Mouse (Mus musculus) left cerebral cortex, postnatal 14 days (tissue): Measurements from ENCODE around the gene Ankrd36. TPM values are rescaled to one million over a fixed set of nuclear protein-coding genes. Genes with fewer than 3 reads are reported as not detected.
"Not testable (repeated sequence)": the region's sequence is repeated elsewhere in the genome, so short reads cannot be mapped to it uniquely, and the experiment has no call there.

Experiments used
- DNase-seq, 2 experiments: peaks; one replicate each; pipeline ENCODE4 v3.0.0; 2021 to 2022; ENCODE audit warnings: low spot score in 2 of 2, mixed read lengths in 1 of 2
- intact Hi-C: fragments of 180-260 bp; cut with DNase I; formaldehyde crosslinking; loops from one replicate; pipeline ENCODE4 v1.15.1; 2025
- long read RNA-seq, 2 experiments: library from polyadenylated mRNA; stranded (forward); transcript quantifications; one replicate each; pipeline ENCODE4 v2.0.0; 2021
- total RNA-seq, 2 experiments: library from RNA; stranded (reverse); gene quantifications; 2 replicates each; pipeline ENCODE4 v1.2.3; 2021

Gene Ankrd36
- total RNA-seq = not detected
- long read RNA-seq, experiment 1 = 0 reads
- long read RNA-seq, experiment 2, partial matches to known transcripts = 0 of 1 reads
- long read RNA-seq, experiment 2, other reads (novel, unspliced or antisense) = 1 of 1 reads

GRCm38 (mm10) chr11:5569474-5569873 lies at the start of gene Ankrd36:
TSS of gene Ankrd36 (plus strand) at chr11:5569684.
- DNase-seq = no peak
- intact Hi-C loops = no loop called here

- intact Hi-C loops = loop anchor here (5.0 kb wide), 1 partner anchor 33 kb away; no protein-coding TSS in a partner anchor
Observed at GRCm38 (mm10) chr11:5520412-5521265, 48.8 kb upstream of the Ankrd36 start, which contains the start of gene Xbp1. TSS of gene Xbp1 (plus strand) at chr11:5520659.

GRCm38 (mm10) chr11:5521266-5521515 lies 48.3 kb upstream of the Ankrd36 start:
- DNase-seq = no peak
- intact Hi-C loops = loop anchor here (5.0 kb wide), 1 partner anchor 34 kb away; no protein-coding TSS in a partner anchor

More at GRCm38 (mm10) chr11:5520412-5521265, 48.8 kb upstream of the Ankrd36 start, which contains the start of gene Xbp1:
- DNase-seq = peak; percentile 97 to 98

- DNase-seq = peak; percentile 69 to 85
- intact Hi-C loops = loop anchor here (5.0 kb wide), 1 partner anchor 34 kb away; no protein-coding TSS in a partner anchor
Observed at GRCm38 (mm10) chr11:5521516-5522291, 47.8 kb upstream of the Ankrd36 start.

- DNase-seq = no peak
- intact Hi-C loops = loop anchor here (5.0 kb wide), 1 partner anchor 36 kb away; no protein-coding TSS in a partner anchor
Observed at GRCm38 (mm10) chr11:5522798-5523415, 46.6 kb upstream of the Ankrd36 start.

- no peak for DNase-seq
- intact Hi-C loops = no loop called here
Observed at GRCm38 (mm10) chr11:5525418-5525817, 44.1 kb upstream of the Ankrd36 start.

GRCm38 (mm10) chr11:5526573-5527439 lies 42.7 kb upstream of the Ankrd36 start:
- intact Hi-C loops = no loop called here
- no peak for DNase-seq

GRCm38 (mm10) chr11:5527865-5528523 lies 41.5 kb upstream of the Ankrd36 start:
- intact Hi-C loops = no loop called here
- DNase-seq = no peak

- intact Hi-C loops = no loop called here
- DNase-seq = no peak
Observed at GRCm38 (mm10) chr11:5528841-5529240, 40.6 kb upstream of the Ankrd36 start.

GRCm38 (mm10) chr11:5530172-5530571 lies 39.3 kb upstream of the Ankrd36 start:
- no peak for DNase-seq
- intact Hi-C loops = no loop called here

- intact Hi-C loops = no loop called here
- DNase-seq = no peak
Observed at GRCm38 (mm10) chr11:5530717-5531116, 38.8 kb upstream of the Ankrd36 start.

GRCm38 (mm10) chr11:5533108-5533507 lies 36.4 kb upstream of the Ankrd36 start:
- intact Hi-C loops = no loop called here
- no peak for DNase-seq

- DNase-seq, intact Hi-C loops: not testable (repeated sequence)
Observed at GRCm38 (mm10) chr11:5537454-5537853, 32.0 kb upstream of the Ankrd36 start.

GRCm38 (mm10) chr11:5540331-5540730 lies 29.2 kb upstream of the Ankrd36 start:
- no peak for DNase-seq
- intact Hi-C loops = no loop called here

- intact Hi-C loops = no loop called here
- DNase-seq = no peak
Observed at GRCm38 (mm10) chr11:5541230-5541798, 28.2 kb upstream of the Ankrd36 start.

- intact Hi-C loops = no loop called here
- peak; percentile 75 to 84 for DNase-seq
Observed at GRCm38 (mm10) chr11:5541799-5542481, 27.5 kb upstream of the Ankrd36 start, which contains the start of gene Ccdc117. TSS of gene Ccdc117 (minus strand) at chr11:5542187.

GRCm38 (mm10) chr11:5542482-5543185 lies 26.9 kb upstream of the Ankrd36 start:
- DNase-seq = no peak
- intact Hi-C loops = no loop called here
